Mouse (Mus musculus): ENCODE results near the gene Hnrnpm.

DNA sequence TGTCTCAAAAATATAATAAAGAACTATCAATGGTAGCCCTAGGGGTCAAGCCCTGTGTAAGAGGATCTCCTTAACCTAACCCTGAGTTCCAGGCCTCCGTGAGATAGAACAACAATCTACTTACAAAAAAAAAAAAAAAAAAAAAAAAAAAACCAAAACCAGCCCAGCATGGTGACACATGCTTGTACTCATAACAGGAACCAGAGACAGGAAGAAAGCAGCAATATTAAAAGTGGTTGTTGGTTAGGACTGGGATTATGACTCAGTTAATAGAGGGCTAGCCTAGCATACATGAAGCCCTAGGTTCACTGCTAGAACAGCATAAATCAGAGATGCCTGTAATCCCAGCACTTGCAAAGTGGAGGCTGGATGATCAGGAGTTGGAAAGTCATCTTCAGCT lies 15.5 kb upstream of the Hnrnpm start:
- TF ChIP-seq CTCF (IDR thresholded peaks at IDR 0.05; ENCODE audit: extremely low read depth, insufficient read depth, low read length) (no peak), POLR2A (IDR thresholded peaks at IDR 0.05; ENCODE audit: extremely low read depth, insufficient read depth, low read length) (no peak)
